Mouse (Mus musculus): ENCODE measurements at regions not wholly inside any gene's neighbourhood (a gene's known extent, or its start where the extent isn't known, plus 50 kb on each side); places are given as distances from the start of the nearest gene placed in this dataset.

- Histone ChIP-seq H3K9ac (no peak overlapping the region), H3K9me3 (ENCODE audit: control insufficient read depth, low read length) (no peaks in the 10 kb centered on the region), H3K36me3 (replicated peaks; ENCODE audit: control insufficient read depth, insufficient read depth) (no peaks in the 10 kb centered on the region), H3K27ac (no peak overlapping the region), H3K4me1 (replicated peaks; ENCODE audit: control insufficient read depth, insufficient read depth, low read length) (0 out of 2 replicates have a peak, but pooled peaks cover 6% of the 10 kb centered on the region), H3K4me2 (replicated peaks) (no peak overlapping the region), H3K27me3 (ENCODE audit: control insufficient read depth, insufficient read depth, low read length) (no peaks in the 10 kb centered on the region), H3K4me3 (replicated peaks; ENCODE audit: low read length) (no peak overlapping the region)
- DNase-seq (ENCODE audit: low spot score): no peak
- 67% methylated on average over 5 of the region's 5 CpGs for WGBS
- no peak for ATAC-seq (ENCODE audit: low FRiP score)
Measured at GRCm38 (mm10) chr9:41237265-41237664, 75.8 kb upstream of the Ubash3b start.

GRCm38 (mm10) chr9:41229225-41229582 lies 67.7 kb upstream of the Ubash3b start:
- DNase-seq (ENCODE audit: low spot score) (peak; percentile 33), ATAC-seq (ENCODE audit: low FRiP score) (no peak)
- Histone ChIP-seq H3K9ac (peak overlapping the region; percentile 59), H3K27me3 (ENCODE audit: control insufficient read depth, insufficient read depth, low read length) (no peaks in the 10 kb centered on the region), H3K27ac (peak overlapping the region; percentile 92), H3K4me3 (replicated peaks; ENCODE audit: low read length) (peak overlapping the region; percentile 29), H3K4me2 (replicated peaks) (peak overlapping the region; percentile 52), H3K9me3 (ENCODE audit: control insufficient read depth, low read length) (no peaks in the 10 kb centered on the region), H3K36me3 (replicated peaks; ENCODE audit: control insufficient read depth, insufficient read depth) (no peaks in the 10 kb centered on the region), H3K4me1 (replicated peaks; ENCODE audit: control insufficient read depth, insufficient read depth, low read length) (peaks cover 13% of the 10 kb centered on the region)
- 4% methylated on average over 5 of the region's 5 CpGs for WGBS

GRCm38 (mm10) chr9:41228425-41229224 lies 67.1 kb upstream of the Ubash3b start:
- peak overlapping the region; percentile 29 for H3K4me3 ChIP-seq (replicated peaks; ENCODE audit: low read length)
- 5% methylated on average over 29 of the region's 29 CpGs for WGBS
- DNase-seq (ENCODE audit: low spot score): peak; percentile 97

GRCm38 (mm10) chr9:41223406-41223805 lies 61.9 kb upstream of the Ubash3b start:
- H3K9ac ChIP-seq: no peak overlapping the region
- no peaks in the 10 kb centered on the region; the same call in 1 of the 2 replicates for H3K4me1 ChIP-seq (replicated peaks; ENCODE audit: control insufficient read depth, insufficient read depth, low read length)
- ATAC-seq (ENCODE audit: low FRiP score) (no peak), DNase-seq (ENCODE audit: low spot score) (no peak)
- no peaks in the 10 kb centered on the region for H3K27me3 ChIP-seq (ENCODE audit: control insufficient read depth, insufficient read depth, low read length)
- 63% methylated on average over 11 of the region's 11 CpGs for whole genome bisulfite sequencing
- H3K36me3 ChIP-seq (replicated peaks; ENCODE audit: control insufficient read depth, insufficient read depth): no peaks in the 10 kb centered on the region
- no peak overlapping the region for H3K27ac ChIP-seq
- no peaks in the 10 kb centered on the region for H3K9me3 ChIP-seq (ENCODE audit: control insufficient read depth, low read length)
- H3K4me3 ChIP-seq (replicated peaks; ENCODE audit: low read length): no peak overlapping the region
- no peak overlapping the region for H3K4me2 ChIP-seq (replicated peaks)

More at GRCm38 (mm10) chr9:41228425-41229224, 67.1 kb upstream of the Ubash3b start:
- Histone ChIP-seq H3K4me2 (replicated peaks) (peak overlapping the region; percentile 52), H3K27ac (peak overlapping the region; percentile 92), H3K9ac (peak overlapping the region; percentile 59), H3K27me3 (ENCODE audit: control insufficient read depth, insufficient read depth, low read length) (no peaks in the 10 kb centered on the region), H3K36me3 (replicated peaks; ENCODE audit: control insufficient read depth, insufficient read depth) (no peaks in the 10 kb centered on the region), H3K4me1 (replicated peaks; ENCODE audit: control insufficient read depth, insufficient read depth, low read length) (peaks cover 13% of the 10 kb centered on the region), H3K9me3 (ENCODE audit: control insufficient read depth, low read length) (no peaks in the 10 kb centered on the region)
- ATAC-seq (ENCODE audit: low FRiP score): peak; percentile 93

GRCm38 (mm10) chr9:41222346-41223015 lies 61.0 kb upstream of the Ubash3b start:
- Histone ChIP-seq H3K4me2 (replicated peaks) (no peak overlapping the region), H3K9me3 (ENCODE audit: control insufficient read depth, low read length) (no peaks in the 10 kb centered on the region), H3K27me3 (ENCODE audit: control insufficient read depth, insufficient read depth, low read length) (no peaks in the 10 kb centered on the region), H3K36me3 (replicated peaks; ENCODE audit: control insufficient read depth, insufficient read depth) (no peaks in the 10 kb centered on the region), H3K27ac (no peak overlapping the region), H3K4me1 (replicated peaks; ENCODE audit: control insufficient read depth, insufficient read depth, low read length) (no peaks in the 10 kb centered on the region), H3K9ac (no peak overlapping the region), H3K4me3 (replicated peaks; ENCODE audit: low read length) (no peak overlapping the region)
- 93% methylated on average over 16 of the region's 16 CpGs for WGBS
- ATAC-seq (ENCODE audit: low FRiP score) (no peak), DNase-seq (ENCODE audit: low spot score) (no peak)

- ATAC-seq (ENCODE audit: low FRiP score) (no peak), DNase-seq (ENCODE audit: low spot score) (no peak)
- Histone ChIP-seq H3K27me3 (ENCODE audit: control insufficient read depth, insufficient read depth, low read length) (no peaks in the 10 kb centered on the region), H3K9ac (no peak overlapping the region), H3K4me2 (replicated peaks) (no peak overlapping the region), H3K27ac (no peak overlapping the region), H3K4me3 (replicated peaks; ENCODE audit: low read length) (no peak overlapping the region), H3K36me3 (replicated peaks; ENCODE audit: control insufficient read depth, insufficient read depth) (no peaks in the 10 kb centered on the region), H3K9me3 (ENCODE audit: control insufficient read depth, low read length) (no peaks in the 10 kb centered on the region), H3K4me1 (replicated peaks; ENCODE audit: control insufficient read depth, insufficient read depth, low read length) (no peaks in the 10 kb centered on the region)
- WGBS: 82% methylated on average over 4 of the region's 4 CpGs
Measured at GRCm38 (mm10) chr9:41221110-41221790, 59.8 kb upstream of the Ubash3b start.

GRCm38 (mm10) chr9:41220105-41220669 lies 58.7 kb upstream of the Ubash3b start:
- WGBS: 90% methylated on average over 3 of the region's 3 CpGs

GRCm38 (mm10) chr9:41218702-41219101 lies 57.2 kb upstream of the Ubash3b start:
- Histone ChIP-seq H3K4me3 (replicated peaks; ENCODE audit: low read length) (no peak overlapping the region), H3K4me2 (replicated peaks) (no peak overlapping the region), H3K36me3 (replicated peaks; ENCODE audit: control insufficient read depth, insufficient read depth) (no peaks in the 10 kb centered on the region), H3K27me3 (ENCODE audit: control insufficient read depth, insufficient read depth, low read length) (no peaks in the 10 kb centered on the region), H3K27ac (no peak overlapping the region), H3K4me1 (replicated peaks; ENCODE audit: control insufficient read depth, insufficient read depth, low read length) (no peaks in the 10 kb centered on the region), H3K9ac (no peak overlapping the region), H3K9me3 (ENCODE audit: control insufficient read depth, low read length) (no peaks in the 10 kb centered on the region)
- ATAC-seq (ENCODE audit: low FRiP score): no peak
- 89% methylated on average over 6 of the region's 6 CpGs for WGBS
- no peak for DNase-seq (ENCODE audit: low spot score)

More at GRCm38 (mm10) chr9:41220105-41220669, 58.7 kb upstream of the Ubash3b start:
- Histone ChIP-seq H3K4me1 (replicated peaks; ENCODE audit: control insufficient read depth, insufficient read depth, low read length) (no peaks in the 10 kb centered on the region), H3K27me3 (ENCODE audit: control insufficient read depth, insufficient read depth, low read length) (no peaks in the 10 kb centered on the region), H3K9me3 (ENCODE audit: control insufficient read depth, low read length) (no peaks in the 10 kb centered on the region), H3K9ac (no peak overlapping the region), H3K4me2 (replicated peaks) (no peak overlapping the region), H3K27ac (no peak overlapping the region), H3K36me3 (replicated peaks; ENCODE audit: control insufficient read depth, insufficient read depth) (no peaks in the 10 kb centered on the region), H3K4me3 (replicated peaks; ENCODE audit: low read length) (no peak overlapping the region)
- DNase-seq (ENCODE audit: low spot score) (no peak), ATAC-seq (ENCODE audit: low FRiP score) (no peak)

GRCm38 (mm10) chr9:41216248-41216647 lies 54.8 kb upstream of the Ubash3b start:
- Histone ChIP-seq H3K27me3 (ENCODE audit: control insufficient read depth, insufficient read depth, low read length) (no peaks in the 10 kb centered on the region), H3K4me3 (replicated peaks; ENCODE audit: low read length) (no peak overlapping the region), H3K9me3 (ENCODE audit: control insufficient read depth, low read length) (no peaks in the 10 kb centered on the region), H3K27ac (no peak overlapping the region), H3K36me3 (replicated peaks; ENCODE audit: control insufficient read depth, insufficient read depth) (no peaks in the 10 kb centered on the region), H3K4me1 (replicated peaks; ENCODE audit: control insufficient read depth, insufficient read depth, low read length) (peaks cover 18% of the 10 kb centered on the region; the same call in 1 of the 2 replicates), H3K9ac (no peak overlapping the region), H3K4me2 (replicated peaks) (no peak overlapping the region)
- no peak for ATAC-seq (ENCODE audit: low FRiP score)
- 40% methylated on average over 3 of the region's 3 CpGs for WGBS
- DNase-seq (ENCODE audit: low spot score): no peak
